Mouse (Mus musculus) left cerebral cortex, postnatal 14 days (tissue): ENCODE results near the gene Pum3. TPM values are rescaled to one million over a fixed set of nuclear protein-coding genes. Genes with fewer than 3 reads are reported as not detected.

ENCODE experiments used
- total RNA-seq, 2 experiments: library from RNA; stranded (reverse); gene quantifications; 2 replicates each; pipeline ENCODE4 v1.2.3; 2021

Gene Pum3
- total RNA-seq, 2 experiments from 2014 or later, result 61.1 to 67.3 TPM

Other genes with a start within 250 kb of the Pum3 start
- 10 to 100 TPM; 70.0 to 76.4 TPM for gene Vldlr, start 213.3 kb downstream of the Pum3 start, total RNA-seq
- gene Kcnv2, start 107.2 kb downstream of the Pum3 start, total RNA-seq, result under 1 TPM in 1 of 2 experiments, not detected in 1; 0.08 TPM